Mouse (Mus musculus) embryonic fibroblast, embryonic 13.5 days (primary cell): ENCODE results near the gene Rrp36. TPM values are rescaled to one million over a fixed set of nuclear protein-coding genes. Genes with fewer than 3 reads are reported as not detected.

Experiments used
- H3K27ac ChIP-seq: 2 replicates; pipeline ENCODE4 v1.5.1; 2012; ENCODE audit warnings: low read length, control low read depth, inconsistent platforms; ENCODE audit not compliant: insufficient read depth
- H3K4me1 ChIP-seq: 2 replicates; pipeline ENCODE4 v1.6.1; 2011; ENCODE audit warnings: low read length; ENCODE audit not compliant: control insufficient read depth, insufficient read depth
- H3K4me3 ChIP-seq: 2 replicates; pipeline ENCODE4 v1.5.1; 2011; ENCODE audit warnings: mild to moderate bottlenecking, control low read depth, low read length; ENCODE audit not compliant: insufficient read depth
- CTCF ChIP-seq: IDR thresholded peaks from 2 replicates; pipeline ENCODE4 v1.5.1; 2011; ENCODE audit warnings: mild to moderate bottlenecking, control low read depth, low read length, moderate library complexity, borderline replicate concordance; ENCODE audit not compliant: insufficient read depth
- POLR2A ChIP-seq: IDR thresholded peaks from 2 replicates; pipeline ENCODE4 v1.6.1; 2011; ENCODE audit warnings: low read depth, mild to moderate bottlenecking, control low read depth, low read length, moderate library complexity
- polyA plus RNA-seq: library from polyadenylated mRNA; stranded (reverse); fragments of >200 nt; gene quantifications from 2 replicates; pipeline ENCODE4 v1.2.4, GENCODE M21; 2011; ENCODE audit warnings: low read depth; ENCODE audit not compliant: missing spikeins, insufficient read length

Gene Rrp36
- polyA plus RNA-seq, 1 experiment: 32.3 TPM

- TF ChIP-seq POLR2A (no peak), CTCF (no peak)
- H3K27ac ChIP-seq: no peak overlapping the region
- no peaks in the 10 kb centered on the region; the same call in 1 of the 2 replicates for H3K4me1 ChIP-seq
- no peak overlapping the region for H3K4me3 ChIP-seq
Observed at GRCm38 (mm10) chr17:46636831-46637523, 37.2 kb downstream of the Rrp36 start.

GRCm38 (mm10) chr17:46629685-46630441 lies 44.3 kb downstream of the Rrp36 start:
- TF ChIP-seq POLR2A (peak; percentile 64), CTCF (no peak)
- peak overlapping the region; percentile 46 for H3K4me3 ChIP-seq
- peak overlapping the region; percentile 93 for H3K27ac ChIP-seq
- H3K4me1 ChIP-seq: peaks cover 2% of the 10 kb centered on the region; the same call in 1 of the 2 replicates

DNA sequence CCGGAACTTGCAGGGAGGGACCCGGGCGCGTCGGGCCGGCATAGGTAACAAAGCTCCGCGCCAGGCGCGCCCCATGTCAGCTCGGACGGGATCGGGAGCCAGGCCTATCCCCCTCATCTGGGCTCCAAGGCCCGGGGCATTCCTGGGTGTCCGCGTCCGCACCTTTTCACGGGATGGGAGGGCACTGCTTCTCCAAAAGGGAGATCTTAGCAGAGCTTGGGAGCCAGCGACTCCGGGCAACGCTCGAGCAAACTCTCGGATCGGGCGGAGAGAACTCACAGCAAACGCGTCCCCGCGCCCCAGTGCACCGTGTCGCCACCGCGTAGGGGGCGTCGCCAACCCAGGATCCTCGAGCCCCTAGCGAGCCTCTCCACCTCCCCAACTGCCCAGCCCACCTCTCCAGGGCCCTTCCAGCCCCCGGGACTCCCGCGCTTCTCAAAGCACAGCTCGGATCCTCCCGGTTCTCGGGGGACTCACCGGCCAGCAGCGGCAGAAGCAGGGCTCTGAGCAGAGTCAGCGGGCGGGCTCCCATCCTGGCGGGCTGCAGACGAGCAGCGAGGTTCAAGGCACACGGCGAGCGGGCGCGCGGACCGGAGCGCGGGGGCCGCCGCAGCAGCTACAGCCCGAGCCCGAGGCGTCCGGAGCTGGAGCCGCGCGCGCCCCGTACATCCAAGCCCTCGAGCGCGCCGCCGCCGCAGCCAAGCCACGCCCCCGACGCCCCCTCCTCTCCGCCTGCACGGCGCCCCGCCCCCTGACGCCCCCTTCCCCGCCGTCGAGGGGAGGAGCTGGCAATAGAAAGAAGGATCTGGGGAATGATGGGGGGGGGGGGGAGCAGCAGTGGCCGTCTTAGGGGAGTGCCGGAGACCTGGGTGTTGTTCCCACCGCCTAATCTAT lies 45.1 kb downstream of the Rrp36 start, which contains the start of gene Ptk7:
TSS of gene Ptk7 (minus strand) at position 714 of the 894 bp plus-strand sequence.
- no peak for TF ChIP-seq CTCF
- TF ChIP-seq POLR2A: peak; percentile 54
- H3K27ac ChIP-seq: peak within 1 kb of the TSS; percentile 93
- H3K4me3 ChIP-seq: peak within 1 kb of the TSS; percentile 84
- peaks cover 2% of the 10 kb centered on the region; the same call in 1 of the 2 replicates for H3K4me1 ChIP-seq

- Histone ChIP-seq H3K4me3 (peak overlapping the region; percentile 84), H3K4me1 (peaks cover 5% of the 10 kb centered on the region), H3K27ac (peak overlapping the region; percentile 88)
- TF ChIP-seq CTCF (no peak), POLR2A (no peak)
Observed at GRCm38 (mm10) chr17:46628471-46628790, 45.7 kb downstream of the Rrp36 start.

- TF ChIP-seq CTCF (no peak), POLR2A (0 out of 2 replicates have a peak, but pooled peaks have one; percentile 24)
- Histone ChIP-seq H3K27ac (peak overlapping the region; percentile 49), H3K4me1 (peaks cover 5% of the 10 kb centered on the region), H3K4me3 (peak overlapping the region; percentile 84)
Observed at GRCm38 (mm10) chr17:46627409-46627808, 46.7 kb downstream of the Rrp36 start.

DNA sequence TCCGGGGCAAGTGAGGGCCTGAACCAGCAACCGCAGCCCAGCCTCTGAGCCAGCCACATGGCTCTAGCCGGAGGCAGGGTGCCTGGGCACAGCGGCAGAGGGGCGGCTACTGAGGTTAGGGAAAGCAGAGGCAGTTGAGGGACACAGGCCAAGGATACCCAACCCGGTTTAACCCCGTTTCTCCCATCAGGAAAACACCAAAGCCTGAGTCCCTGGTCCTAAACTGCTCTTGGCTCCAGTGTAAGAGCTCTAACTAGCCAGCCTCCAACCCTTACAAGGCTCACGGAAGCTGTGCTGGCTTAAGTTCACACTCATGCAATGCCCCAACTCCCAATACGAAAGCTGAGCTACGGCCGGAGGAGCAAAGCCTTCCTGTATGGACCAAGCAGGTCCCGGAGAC lies 49.6 kb downstream of the Rrp36 start:
- peak overlapping the region; percentile 93 for H3K27ac ChIP-seq
- peaks cover 9% of the 10 kb centered on the region for H3K4me1 ChIP-seq
- TF ChIP-seq CTCF (no peak), POLR2A (no peak)
- H3K4me3 ChIP-seq: no peak overlapping the region

DNA sequence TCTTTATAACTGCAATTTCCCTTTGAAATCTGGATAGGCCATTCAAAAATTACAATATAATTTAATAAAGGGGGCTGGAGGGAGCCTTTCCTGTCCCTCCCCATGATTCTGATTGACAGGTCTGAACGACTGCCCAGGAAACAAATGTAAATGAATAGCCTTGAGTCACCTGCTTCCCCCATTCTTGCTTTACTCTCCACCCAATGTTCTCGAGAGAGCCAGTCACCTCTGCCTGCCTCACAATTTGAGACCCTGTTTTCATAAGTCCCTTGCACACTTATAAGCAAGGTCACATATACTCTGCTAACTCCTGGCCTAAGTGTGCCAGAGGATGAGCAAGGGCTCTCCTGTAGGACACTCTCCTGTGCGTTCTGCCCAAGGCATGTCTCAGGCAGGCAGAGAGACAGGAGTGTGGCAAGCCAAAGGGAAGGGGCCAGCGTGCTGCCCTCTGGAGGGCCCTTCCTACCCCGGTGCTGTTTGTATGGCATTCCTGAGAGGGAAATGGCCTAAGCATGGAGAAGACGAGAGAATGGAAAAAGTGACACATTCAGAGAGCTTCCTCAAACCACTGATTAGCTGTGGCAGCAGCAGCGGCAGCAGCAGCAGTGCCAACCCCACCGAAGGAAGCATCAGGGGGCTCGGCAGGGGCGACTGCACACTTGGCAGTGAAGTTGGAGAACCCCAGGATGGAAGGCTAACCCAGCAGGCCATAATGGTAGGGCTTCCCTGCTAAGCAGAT lies 50.2 kb downstream of the Rrp36 start:
- Histone ChIP-seq H3K4me3 (no peak overlapping the region), H3K4me1 (peaks cover 15% of the 10 kb centered on the region), H3K27ac (peak overlapping the region; percentile 93)

DNA sequence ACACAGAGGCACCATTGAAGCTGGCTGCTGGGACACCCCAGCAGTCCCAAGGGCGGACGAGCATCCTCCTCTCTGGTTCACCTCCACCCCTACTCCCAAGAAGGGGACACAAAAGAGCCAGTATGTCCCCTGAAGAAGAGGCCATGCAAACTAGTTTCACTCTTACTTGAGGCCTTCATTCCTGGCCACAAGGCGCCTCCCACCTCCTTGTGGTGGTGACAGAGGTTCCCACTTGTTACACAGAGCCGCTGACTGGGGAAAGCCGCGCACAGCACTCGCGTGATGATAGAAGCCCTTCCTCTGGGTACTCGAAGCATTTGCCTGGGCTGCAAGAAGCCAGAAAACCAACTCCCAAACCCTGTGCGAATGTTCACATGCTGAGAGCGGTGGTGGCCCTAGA lies 51.9 kb downstream of the Rrp36 start:
- TF ChIP-seq CTCF (no peak), POLR2A (no peak)

More for the DNA sequence above, 50.2 kb downstream of the Rrp36 start:
- TF ChIP-seq CTCF (no peak), POLR2A (0 out of 2 replicates have a peak, but pooled peaks have one; percentile 22)

More for the DNA sequence above, 51.9 kb downstream of the Rrp36 start:
- Histone ChIP-seq H3K4me1 (peaks cover 29% of the 10 kb centered on the region), H3K4me3 (no peak overlapping the region), H3K27ac (0 out of 2 replicates have a peak overlapping the region, but pooled peaks have one; percentile 93)
